Mouse (Mus musculus): ENCODE measurements around the gene Fars2.

Fars2 gene

GRCm38 (mm10) chr13:36222721-36223120 is 105.5 kb downstream of the Fars2 start:
- no peak for DNase-seq

DNA sequence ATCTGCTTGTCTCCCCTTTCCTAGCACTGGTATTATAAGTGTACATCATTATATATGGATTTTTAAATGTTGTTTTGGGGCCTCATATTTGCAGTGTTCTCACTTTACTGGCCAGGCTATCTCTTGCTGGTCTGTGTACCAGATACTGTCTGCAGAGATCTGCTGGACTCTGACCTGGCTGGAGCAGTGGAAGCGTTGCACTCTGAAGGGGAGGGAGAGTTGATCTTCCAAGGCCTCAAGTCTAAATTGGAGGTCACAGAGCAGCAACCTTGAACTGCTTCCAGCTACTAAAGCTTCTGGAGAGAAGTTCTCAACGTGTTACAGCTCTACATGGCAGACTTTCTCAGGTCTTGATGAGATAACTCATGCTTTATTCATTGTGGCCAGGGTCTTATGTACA is 107.2 kb downstream of the Fars2 start:
- no peak for DNase-seq

GRCm38 (mm10) chr13:36242261-36242660 is 125.0 kb downstream of the Fars2 start:
- no peak for DNase-seq

GRCm38 (mm10) chr13:36253936-36254335 is 136.7 kb downstream of the Fars2 start:
- no peak for DNase-seq

DNA sequence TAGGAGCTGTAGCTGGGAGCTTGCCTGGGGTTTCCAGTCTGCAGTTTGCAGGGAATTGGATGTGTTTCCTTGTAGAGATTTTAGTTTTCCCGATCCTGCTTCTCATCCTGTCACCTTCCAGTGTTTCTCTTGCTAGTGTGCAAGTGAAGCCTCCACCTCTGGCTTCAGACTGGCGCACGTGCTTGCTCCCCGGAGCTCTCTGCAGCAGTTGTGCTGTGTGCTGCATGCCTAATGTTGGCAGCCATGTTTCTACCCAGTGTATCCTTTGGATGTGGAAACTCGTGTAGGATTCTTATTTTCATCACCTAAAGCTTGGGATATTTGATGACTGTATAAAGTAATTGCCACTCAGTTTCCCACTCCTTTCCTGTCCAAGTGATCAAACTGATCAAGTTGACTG is 140.0 kb downstream of the Fars2 start:
- DNase-seq: no peak

DNA sequence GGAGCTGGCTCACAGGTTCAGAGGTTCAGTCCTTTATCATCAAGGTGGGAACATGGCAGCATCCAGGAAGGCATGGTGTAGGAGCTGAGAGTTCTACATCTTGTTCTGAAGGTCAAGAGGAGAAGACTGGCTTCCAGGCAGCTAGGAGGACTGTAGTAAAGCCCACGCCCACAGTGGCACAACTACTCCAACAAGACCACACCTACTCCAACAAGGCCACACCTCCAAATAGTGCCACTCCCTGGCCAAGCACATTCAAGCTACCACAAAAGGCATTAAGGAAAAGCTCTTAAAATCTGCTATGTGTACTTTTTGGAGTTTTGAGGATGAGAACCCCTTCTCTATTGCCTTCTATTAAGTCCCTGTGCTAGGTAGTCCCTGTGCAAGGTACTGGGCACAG is 142.5 kb downstream of the Fars2 start:
- DNase-seq: no peak

GRCm38 (mm10) chr13:36261299-36261698 is 144.1 kb downstream of the Fars2 start:
- DNase-seq: no peak

DNA sequence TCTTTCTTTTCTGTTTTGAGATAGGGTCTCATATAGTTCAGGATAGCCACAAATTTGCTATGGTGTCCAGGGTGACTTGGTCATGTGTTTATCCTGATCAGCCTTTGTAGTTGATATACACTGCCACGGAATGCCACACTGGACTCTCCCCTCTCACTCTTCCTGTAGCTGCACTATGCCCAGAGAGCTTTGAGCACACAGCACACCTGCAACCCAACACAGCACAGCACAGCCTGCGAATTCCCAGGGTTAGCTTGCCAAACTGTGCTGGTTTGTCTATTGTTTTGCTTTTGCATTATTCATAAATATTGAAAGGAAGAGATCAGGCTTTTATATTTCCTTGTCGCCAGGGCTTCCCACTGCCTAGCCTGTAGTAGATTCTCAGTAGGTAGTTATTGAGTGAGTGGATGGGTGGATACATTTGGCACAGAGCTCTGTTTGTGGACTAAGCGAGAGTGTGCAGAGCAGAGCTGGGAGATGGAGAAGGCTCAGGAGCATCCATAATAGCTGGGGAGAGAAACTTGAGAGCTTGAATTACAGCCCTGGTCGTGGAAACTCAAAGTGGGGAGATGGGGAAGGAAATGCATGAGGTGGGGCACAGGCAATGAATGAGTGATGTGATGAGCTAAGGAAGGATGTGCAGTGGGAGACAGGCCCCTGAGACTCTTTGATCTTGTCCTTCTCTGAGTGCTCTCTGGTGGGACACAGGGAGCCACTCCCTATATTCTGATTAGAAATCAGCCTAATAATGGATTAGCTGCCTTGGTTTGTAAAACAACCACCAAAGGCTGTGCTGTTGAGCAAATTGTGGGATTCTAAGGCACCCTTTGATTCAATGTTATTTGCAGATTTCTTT is 146.3 kb downstream of the Fars2 start:
- DNase-seq: no peak

GRCm38 (mm10) chr13:36264391-36264790 is 147.2 kb downstream of the Fars2 start:
- no peak for DNase-seq

DNA sequence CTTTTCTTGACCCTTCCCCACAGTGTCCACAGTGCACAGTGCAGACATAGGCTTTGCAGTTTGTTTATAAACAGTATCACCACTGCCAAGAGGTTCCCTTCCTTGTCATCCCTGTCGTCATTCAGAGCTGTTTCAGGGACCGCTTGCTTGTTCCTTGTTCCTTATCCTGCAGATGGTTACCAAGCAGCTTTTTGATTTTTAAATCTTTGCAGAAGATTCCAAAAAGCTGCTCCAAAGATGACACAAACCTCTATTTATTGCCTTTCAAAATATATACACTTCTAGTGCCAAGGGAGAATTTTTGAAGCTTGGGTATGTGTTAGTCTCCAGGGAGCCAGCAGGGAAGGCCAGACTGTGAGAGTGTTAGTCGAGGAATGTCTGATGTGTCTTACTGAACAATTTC is 148.1 kb downstream of the Fars2 start:
- no peak for DNase-seq

DNA sequence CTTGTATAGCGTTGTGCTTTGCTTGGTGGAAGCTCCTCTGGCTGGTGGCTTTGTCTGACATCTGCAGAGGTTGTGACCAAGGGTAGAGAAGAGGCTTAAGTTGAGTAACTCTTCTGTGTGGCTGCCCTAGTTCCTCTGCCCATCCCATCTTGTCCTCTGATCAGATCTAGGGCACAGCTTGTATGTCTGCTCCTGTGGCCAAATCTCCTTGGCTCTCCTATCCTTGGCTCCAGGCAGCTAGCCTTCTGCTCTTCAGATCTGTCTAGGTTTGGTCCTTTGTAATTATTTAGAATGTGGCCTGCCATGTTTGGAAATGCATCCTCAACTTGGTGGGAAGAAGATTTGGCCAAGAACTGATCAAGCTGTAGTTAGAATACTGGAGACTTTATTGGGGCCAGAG is 150.2 kb downstream of the Fars2 start:
- no peak for DNase-seq

- no peak for DNase-seq
These were observed 153.7 kb downstream of the Fars2 start for GRCm38 (mm10) chr13:36270867-36271266.

GRCm38 (mm10) chr13:36273497-36273896 is 156.3 kb downstream of the Fars2 start:
- no peak for DNase-seq

DNA sequence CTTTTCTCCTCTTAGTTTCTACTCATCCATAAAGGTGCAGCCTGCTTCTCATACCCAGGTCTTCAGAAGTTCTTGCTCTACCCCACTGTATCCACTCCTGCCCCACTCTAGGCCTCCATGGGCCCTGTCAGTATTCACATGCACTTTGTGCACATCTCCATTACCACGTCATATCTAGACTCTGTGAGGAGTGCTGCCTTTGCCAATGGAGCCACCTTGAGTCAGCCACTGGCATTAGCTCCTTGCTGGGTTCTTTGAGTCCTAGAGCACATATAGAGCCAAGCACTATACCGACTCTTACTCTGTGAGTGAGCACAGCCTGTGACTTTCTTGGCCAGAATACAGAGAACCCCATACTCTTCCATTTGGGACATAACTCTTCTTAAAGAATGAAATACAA is 159.0 kb downstream of the Fars2 start:
- no peak for DNase-seq

DNA sequence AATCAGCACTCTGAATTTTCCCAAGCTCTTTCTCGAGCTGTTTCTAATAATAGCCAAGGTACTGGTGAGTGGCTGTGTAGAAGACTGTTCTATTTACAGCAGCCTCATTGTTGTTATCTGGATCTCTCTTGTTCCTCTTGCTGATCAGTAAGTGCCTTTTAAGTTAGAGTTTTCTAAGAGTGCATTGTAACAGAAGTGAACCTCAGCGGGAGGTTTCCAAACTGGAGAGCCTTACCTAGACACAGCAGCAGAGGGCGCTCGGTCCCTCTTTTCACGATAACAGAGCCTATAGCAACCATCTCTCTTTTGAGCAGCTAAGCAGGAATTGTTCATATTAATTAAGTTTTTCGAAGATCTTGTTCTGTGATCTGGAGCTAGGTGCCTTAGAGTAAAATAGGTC is 164.8 kb downstream of the Fars2 start:
- DNase-seq: peak; percentile 15 to 62

GRCm38 (mm10) chr13:36282785-36283544 is 165.8 kb downstream of the Fars2 start:
- no peak for DNase-seq

DNA sequence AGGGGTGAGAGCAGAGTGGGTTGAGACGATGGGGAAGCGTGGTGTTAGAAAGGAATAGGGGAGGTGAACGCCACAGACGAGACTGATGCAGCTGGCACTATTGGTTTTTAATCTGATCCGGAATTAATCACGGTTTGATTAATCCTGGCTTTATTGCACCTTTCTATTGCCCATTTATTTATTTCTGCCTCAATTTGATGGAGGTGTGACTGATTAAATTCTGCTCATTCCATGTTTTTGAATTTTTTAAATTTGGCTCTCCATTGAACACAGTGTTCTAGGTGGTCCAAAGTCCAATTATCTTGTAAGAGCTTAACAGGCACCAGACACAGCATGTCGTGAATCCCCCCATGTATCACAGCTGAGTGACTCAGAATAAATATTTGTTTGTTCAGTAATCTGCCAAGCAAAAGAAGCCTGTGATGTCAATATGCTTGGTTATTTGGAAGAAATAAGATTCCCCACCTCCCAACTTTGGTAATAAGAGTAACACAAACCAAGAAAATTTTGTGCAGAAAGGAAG is 166.4 kb downstream of the Fars2 start:
- no peak for DNase-seq

DNA sequence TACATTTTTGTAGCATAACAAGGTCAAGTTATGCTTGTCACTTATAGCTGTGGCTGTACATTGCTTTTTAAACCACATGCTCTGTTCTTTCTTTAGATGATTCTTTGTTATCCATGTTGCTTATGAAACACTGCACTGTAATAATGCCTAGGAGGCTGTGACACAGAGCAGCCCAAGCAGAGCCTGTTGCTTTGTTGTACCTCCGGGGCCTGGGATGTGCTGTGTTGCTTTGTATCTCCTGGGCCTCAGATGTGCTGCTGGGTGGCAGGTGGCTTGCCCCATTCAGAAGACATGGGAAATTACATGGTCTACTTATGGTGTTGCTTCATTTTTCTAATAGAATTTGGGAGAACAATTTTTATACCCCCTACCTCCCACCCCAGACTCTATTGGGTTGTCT is 166.9 kb downstream of the Fars2 start:
- DNase-seq: no peak

DNA sequence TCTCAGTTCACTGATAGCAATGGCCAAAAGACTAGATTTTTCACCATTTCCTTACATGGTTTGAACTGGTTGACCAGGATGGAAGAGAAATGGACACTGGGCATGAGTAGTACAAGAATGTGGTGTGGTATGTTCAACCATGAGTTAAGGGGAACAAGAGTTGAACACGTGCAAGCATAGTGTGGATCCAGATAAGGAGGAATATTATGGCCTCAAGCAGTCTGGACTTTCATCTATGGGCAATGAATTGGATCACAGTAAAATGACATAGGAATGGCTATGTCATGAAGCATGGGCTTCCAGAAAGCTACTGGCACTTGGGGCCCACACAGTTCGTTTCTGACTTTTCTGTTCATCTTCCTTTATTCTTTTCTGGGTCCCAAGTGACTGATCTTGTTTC is 168.0 kb downstream of the Fars2 start:
- no peak for DNase-seq

GRCm38 (mm10) chr13:36293511-36293910 is 176.3 kb downstream of the Fars2 start:
- no peak for DNase-seq

DNA sequence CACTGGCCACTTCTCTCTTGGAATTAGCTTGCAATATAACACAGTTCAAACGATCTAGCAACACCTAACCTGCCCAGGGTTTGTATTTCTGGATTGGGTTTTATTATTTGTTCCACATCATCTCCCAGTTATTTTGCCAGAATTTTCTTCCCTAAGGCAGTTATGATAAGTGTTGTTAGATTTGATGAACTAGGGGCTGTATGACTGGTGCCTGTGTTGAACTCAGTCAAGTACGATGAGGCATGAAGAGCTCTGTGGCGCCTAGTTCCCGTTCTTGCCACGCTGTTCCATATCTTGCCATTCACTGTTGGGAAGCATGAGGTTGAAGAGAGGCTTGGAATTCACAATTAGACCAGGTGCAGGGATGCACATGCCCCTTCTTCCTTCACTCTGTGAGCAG is 177.3 kb downstream of the Fars2 start:
- DNase-seq: no peak

GRCm38 (mm10) chr13:36295848-36296247 is 178.6 kb downstream of the Fars2 start:
- DNase-seq: no peak

DNA sequence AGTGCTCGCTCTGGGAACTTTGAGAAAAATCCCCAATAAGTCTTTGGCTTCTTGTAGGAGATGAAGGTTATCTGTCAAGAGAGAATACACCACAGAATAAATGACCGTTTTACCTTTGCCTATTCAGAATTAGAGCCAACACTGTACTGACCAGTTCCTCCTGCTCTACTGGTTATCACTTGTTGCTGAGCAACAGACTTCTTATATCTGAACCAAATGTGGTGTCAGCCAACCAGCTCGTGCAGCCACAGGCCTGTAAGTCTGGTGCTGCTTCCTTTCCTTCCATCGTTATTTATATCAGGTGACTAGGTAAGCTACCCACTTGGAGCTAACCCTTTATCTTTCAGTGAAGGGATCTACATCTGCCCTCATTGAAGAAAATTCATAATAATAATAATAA is 179.4 kb downstream of the Fars2 start:
- no peak for DNase-seq

All from spleen, adult 18-20 months (tissue).